Mouse (Mus musculus): ENCODE data around the gene Paqr7.

Gene Paqr7

GRCm38 (mm10) chr4:134534932-134535786 is 38.7 kb downstream of the Paqr7 start, which contains the start of gene Mtfr1l:
TSS of gene Mtfr1l (minus strand) at chr4:134535387.
- DNase-seq (ENCODE audit: low spot score in 2 of 2) = peak; percentile 98

- DNase-seq (ENCODE audit: low spot score in 2 of 2) = peak in 1 of 2 experiments; percentile 71
These were observed 39.3 kb downstream of the Paqr7 start for GRCm38 (mm10) chr4:134535787-134536151.

DNA sequence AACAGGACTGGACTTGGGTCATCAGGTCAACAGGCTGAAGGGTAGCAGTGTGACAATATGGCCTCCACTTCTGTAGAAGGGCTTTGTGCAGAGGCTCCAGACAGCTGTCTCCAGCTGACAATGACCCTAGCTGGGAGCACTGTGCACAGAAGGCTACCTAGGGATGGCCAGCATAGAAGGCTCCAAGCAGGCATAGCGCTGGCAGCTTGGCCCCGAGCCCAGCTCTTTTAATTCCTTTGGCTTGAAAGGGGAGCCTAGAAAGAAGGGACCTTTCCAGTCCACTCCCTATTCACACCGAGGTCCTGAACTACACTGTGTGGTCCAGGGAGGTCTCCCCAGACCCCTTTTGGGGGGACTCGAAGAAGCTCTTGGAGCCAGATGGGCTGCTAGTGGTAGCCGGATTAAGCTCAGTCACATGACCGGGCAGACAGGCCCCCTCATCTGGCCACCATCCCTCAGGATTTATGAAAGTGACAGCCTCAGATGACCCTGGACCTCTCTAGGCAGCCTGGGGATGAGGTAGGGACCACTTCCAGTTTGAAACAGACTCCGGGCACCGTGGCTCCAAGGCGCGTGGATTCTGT is 42.6 kb downstream of the Paqr7 start:
- no peak for DNase-seq (ENCODE audit: low spot score in 2 of 2)

DNA sequence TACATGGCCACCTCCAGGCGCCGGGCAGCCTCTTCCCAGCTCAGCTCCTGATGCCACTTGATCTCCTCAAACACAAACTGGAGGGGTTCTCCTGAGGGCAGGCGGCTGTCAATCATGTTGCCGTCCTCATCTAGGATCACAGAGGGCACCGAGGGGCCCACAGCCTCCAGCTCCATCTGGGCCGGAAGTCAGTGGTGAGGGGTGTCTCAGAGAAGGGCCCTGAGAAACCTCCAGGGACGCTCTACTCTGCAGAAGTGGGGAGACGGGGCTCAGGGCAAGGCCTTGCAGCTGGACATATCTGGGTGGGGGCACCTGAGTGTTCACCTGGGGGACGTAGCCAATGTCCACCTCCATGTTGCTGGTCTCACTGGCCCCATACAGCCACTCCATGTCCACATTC is 46.2 kb downstream of the Paqr7 start:
- no peak for DNase-seq (ENCODE audit: low spot score in 2 of 2)

GRCm38 (mm10) chr4:134543261-134543660 is 46.8 kb downstream of the Paqr7 start:
- DNase-seq (ENCODE audit: low spot score in 2 of 2) = peak; percentile 90 to 94

DNA sequence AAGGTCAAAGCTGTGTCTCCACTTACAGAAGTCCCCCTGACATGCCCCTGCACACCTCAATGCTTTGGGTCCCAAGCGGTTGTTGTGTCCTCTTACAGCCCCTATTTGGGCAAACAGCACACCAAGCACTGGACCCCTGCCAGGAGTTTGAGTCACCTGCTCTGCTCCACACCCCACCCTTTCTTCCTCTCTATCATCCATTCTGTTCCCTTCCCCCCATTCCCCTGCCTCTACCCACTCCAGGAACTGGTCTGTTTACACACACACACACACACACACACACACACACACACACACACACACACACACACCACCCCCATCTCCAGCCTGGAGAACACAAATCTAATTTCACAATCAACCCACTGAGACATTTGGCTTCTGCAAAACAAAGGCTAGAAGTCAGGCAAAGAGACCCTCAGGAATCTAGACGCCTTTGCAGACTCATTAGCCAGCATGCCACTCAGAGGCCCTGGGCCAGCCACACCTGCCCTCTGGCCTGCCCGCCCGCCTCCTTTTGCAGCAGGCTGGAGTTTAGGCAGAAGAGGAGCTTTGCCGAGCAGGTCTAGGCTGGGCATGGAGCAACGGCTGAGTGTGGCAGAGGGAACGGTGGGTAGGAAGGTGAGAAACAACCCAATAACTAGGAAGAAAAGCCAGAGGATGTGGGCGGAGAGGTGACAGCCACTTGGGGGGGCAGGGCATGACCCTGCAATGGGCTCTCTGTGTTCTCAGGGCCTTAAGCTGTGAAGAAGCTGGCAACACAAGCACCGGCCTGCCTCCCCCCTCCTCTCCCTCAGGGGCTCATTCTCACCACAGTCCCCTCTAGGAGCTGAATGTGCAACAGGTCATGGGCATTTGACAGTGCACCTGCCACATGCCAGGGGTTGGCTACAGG is 50.6 kb downstream of the Paqr7 start:
- DNase-seq (ENCODE audit: low spot score in 2 of 2) = no peak

DNA sequence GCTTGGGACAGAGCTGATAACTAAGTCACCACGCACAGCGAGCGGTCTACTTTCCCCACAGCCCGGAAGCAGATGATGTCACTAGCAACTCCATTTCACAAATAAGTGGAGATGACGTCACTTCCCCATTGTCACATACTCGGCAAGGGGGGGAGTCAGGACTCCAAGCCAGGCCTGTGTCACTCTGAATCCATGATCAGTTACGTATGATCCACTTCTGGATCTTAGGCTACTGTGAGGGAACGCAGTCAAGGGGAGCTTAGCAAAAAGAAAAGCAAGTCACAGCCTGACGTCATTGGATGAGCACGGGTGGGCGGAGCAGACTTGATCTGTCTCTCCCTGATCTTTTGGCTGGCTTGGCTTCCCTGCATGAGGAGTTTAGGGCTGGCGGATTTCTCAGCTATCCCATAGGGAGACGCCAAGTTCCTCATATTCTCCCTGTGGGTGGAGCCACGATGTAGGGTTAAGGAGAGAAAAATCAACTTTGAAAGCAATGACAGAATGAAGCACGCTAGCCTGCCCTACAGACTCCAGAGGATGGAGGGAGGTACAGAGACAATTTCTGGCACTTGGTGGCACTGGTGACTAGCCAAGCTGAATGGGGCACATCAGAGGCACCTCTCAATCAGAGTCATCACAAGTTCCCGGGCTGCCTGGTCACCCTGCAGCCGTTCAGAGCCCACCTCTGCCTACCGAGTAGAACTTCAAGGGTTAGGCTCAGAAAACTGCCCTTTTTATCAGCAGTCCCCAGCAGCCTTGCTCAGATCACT is 51.9 kb downstream of the Paqr7 start:
- no peak for DNase-seq (ENCODE audit: low spot score in 2 of 2)

- no peak for DNase-seq (ENCODE audit: low spot score in 2 of 2)
These were observed 53.4 kb downstream of the Paqr7 start for GRCm38 (mm10) chr4:134549899-134550298.

DNA sequence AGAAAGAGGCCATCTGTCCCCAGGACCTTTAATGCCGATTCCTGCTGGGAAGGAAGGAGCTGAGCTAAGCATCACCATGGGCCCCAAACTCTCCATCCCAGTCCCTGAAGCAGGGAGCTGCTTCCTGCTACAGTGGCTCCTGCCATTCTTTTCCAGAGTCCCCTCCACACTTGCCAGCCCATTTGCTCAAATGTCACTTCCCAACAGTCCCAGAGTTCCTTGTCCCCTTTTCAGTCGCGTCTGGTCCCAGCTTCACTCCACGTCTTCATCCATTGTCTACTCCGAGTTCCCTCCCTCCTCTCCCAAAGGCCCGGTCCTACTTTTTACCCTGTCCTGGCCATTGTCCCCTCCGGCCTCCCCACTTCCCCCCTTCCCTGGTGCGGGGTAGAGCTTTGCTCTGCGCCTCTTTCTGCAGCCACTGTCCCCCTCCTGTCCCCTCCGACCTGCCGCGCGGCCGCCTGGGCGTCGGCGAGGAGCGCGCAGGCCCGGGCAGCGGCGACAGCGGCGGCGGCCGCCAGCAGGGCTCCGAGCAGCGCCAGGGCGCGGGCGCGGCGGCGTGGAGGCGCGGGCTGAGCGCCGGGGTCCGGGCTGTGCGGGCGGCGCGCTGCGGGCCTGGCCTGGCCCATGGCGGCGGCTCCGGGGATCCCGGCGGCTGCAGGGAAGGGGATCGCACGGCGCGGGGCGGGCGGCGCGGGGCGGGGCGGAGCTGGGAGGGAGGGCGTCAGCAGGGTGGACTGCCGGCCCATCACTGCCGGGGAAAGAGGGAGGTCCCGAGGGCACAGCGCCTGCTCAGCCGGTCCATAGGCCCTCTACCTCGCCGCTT is 55.2 kb downstream of the Paqr7 start, which contains the start of gene Selenon:
Gene Selenon, minus strand, starts transcription at position 673 of the 823 bp plus-strand sequence.
- DNase-seq (ENCODE audit: low spot score in 2 of 2) = peak in 1 of 2 experiments; percentile 70

GRCm38 (mm10) chr4:134553631-134554030 is 57.1 kb downstream of the Paqr7 start:
- no peak for DNase-seq (ENCODE audit: low spot score in 2 of 2)

DNA sequence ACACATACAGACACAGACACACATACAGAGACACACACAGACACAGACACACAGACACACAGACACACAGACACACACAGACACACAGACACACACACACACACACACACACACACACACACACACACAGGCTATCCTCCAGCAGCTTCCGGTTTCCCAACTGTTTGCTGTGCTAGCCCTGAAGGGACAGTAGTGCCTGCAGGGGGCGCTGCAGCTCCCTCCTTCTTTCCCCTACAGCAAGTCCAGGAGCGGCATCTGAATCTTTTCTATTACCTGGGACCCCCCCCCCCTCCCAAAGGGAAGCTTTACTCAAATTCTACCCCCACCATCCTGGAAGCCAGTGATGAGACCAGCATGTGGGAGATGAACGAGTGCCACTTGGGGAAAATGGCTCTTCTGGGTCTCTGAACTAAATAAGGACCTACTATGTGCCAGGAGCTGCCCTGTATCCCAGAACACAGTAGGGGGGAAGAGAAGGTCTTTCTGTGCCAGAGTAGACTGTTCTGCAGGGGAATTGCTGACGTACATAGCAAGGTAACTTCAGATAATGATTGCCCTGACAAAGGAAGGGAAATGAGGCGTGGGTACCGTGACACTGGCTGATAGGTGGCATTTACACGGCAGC is 59.6 kb downstream of the Paqr7 start:
- peak in 1 of 2 experiments; percentile 63 for DNase-seq (ENCODE audit: low spot score in 2 of 2)

DNA sequence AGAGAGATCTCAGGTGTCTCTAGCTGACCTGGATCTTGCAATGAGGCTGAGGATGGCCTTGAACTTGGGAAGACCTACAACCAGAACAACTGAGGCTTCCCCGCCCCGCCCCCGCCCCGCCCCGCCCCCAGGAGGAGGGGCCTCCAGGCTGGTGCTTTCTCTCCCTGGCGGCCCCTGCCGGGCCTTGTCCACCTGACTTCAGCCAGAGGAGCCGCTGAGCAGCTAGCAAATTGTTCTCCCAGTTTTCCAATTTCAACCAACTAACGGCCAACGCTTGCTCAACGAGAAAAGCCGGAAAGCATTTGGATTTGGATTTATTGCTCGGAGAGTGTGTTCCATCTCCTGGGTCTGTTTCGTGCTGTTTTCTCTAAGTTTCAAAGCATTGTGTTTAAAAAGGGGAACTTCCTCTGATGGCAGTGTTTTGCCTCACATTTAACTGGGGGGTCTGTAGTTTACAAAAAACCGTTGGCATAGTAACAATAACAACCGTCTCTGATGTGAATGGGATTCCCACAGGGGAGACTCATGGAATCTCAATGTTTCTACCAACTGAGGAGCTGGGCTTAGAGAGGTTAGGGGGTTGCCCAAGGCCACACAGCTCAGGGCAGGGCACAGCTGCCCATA is 61.2 kb downstream of the Paqr7 start:
- DNase-seq (ENCODE audit: low spot score in 2 of 2) = no peak

DNA sequence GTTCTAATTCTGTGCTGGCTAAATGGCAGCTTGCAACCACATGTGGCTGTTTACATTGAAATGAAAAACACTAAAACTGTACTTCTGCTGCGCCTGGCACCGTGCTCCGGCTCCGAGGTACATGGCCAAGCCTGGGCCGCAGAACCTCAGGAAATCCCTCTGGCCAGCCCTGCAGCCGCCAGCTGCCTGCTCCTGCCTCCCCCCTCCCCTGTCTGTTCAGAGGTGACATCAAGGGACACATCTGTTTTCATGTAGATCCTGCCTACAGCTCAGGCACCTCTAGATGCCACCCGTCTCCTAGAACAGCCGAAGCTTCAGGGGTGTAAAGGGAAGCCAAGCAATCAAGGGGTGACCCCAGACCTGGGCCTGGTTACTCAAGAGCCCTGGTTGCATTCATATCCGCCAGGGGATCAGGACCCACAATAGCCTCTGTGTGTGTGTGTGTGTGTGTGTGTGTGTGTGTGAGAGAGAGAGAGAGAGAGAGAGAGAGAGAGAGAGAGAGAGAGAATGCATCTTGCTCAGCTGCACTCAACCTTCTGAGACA is 62.1 kb downstream of the Paqr7 start:
- DNase-seq (ENCODE audit: low spot score in 2 of 2) = no peak

DNA sequence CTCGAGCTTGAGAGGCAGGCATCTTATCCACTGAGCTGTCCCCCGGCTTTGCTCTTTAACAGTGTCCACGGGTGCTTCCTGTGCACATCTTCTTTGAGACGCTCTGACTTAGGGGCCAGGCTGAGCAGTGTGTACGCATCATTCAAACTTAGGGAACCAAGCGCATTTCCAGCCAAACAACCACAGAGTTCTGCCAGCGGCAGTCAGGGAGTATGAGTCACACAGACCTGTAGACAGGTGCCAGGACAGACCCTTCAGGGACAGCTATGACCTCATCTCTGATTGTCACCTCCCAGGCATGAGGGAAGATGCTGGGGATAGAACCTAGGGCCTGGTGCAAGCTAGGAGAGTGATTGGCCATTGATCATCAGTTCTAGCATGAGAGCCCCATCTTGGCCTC is 62.7 kb downstream of the Paqr7 start:
- DNase-seq (ENCODE audit: low spot score in 2 of 2) = no peak

All from right cerebral cortex, postnatal 10 days (tissue).